Mouse (Mus musculus) gastrocnemius, adult 8-10 months (tissue): ENCODE measurements around the gene Pcyt1a. TPM values are rescaled to one million over a fixed set of nuclear protein-coding genes. Genes with fewer than 3 reads are reported as not detected.

Experiments used
- DNase-seq, 2 experiments: peaks; one replicate each; pipeline ENCODE4 v3.0.0; 2022; ENCODE audit warnings: low spot score in 2 of 2
- total RNA-seq, 4 experiments: library from RNA; stranded (reverse); gene quantifications; 2 replicates each; pipeline ENCODE4 v1.2.4; 2022

The Pcyt1a gene
- total RNA-seq, 4 experiments from 2014 or later = 124 to 143 (median 130) TPM

DNA sequence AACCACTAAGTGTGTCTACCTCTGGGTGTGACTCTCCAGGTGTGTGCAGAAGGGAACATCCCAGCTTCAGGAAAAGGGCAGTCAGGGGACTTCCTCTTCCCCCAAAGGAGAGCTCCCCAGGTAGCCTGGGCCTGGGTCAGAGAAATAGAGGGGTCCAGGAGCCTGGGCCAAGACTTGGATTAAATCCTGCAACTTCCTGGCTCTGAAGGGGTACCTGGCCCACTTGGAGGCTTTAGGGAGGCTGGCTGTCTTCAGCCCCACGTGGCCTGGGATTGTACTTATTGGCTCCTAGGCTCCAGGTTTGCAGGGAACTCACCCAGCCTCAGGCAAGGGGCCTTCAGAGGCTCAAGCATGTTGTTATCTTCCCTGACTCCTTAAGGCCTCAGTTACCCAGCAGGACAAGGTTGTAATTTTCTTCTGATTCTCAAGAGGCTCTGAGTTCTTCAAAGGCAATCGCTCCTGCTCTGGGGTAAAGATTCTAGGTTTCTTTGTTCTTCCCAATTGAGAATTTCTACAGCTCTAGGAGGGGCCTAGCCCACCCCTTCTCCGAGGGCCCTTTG is 77.9 kb downstream of the Pcyt1a start:
- DNase-seq = no peak

DNA sequence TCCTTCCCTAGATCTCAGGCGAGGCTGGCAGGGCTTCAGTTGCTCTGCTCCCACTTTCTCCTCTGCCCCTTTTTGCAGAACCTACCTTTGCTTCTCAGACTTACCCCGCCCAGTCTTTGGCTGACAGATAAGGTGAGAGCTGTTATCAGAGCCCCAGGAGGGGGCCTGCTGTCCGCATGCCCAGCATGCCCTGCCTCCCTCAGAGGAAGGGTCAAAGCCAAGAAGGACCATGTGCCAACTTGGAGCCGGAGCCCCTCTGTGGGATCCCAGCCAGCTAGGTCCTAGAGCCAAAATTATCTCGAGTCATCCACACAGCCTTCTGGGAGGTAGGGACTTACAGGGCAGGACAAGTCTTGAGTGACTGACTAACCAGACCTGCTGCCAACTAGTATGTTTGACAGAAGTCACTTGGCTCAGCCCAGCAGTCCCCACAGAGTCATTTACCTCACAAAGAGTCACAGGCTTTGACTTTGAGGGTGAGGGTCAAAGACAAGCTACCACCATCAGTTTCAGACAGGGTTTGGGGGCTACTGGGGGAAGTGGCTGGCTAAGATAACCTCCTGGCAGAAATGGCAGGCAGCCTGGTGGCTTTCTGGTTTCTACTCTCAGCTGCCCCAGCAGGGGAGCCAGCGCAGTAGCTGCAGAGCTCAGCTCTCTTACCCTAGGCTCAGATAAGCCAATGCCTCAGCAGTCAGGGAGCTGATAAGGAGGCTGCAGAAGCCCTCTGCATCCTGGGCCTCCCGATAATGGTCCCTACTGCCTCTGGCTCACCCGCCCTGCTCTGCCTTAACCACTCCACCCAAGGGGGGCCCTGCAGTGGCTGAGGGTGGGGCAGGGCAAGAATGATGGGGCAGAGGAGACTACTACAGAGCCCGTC is 78.6 kb downstream of the Pcyt1a start:
- DNase-seq = no peak

- DNase-seq = no peak
Observed at GRCm38 (mm10) chr16:32510399-32511337, 79.9 kb downstream of the Pcyt1a start.

- DNase-seq = no peak
Observed at GRCm38 (mm10) chr16:32511338-32511734, 80.6 kb downstream of the Pcyt1a start.

DNA sequence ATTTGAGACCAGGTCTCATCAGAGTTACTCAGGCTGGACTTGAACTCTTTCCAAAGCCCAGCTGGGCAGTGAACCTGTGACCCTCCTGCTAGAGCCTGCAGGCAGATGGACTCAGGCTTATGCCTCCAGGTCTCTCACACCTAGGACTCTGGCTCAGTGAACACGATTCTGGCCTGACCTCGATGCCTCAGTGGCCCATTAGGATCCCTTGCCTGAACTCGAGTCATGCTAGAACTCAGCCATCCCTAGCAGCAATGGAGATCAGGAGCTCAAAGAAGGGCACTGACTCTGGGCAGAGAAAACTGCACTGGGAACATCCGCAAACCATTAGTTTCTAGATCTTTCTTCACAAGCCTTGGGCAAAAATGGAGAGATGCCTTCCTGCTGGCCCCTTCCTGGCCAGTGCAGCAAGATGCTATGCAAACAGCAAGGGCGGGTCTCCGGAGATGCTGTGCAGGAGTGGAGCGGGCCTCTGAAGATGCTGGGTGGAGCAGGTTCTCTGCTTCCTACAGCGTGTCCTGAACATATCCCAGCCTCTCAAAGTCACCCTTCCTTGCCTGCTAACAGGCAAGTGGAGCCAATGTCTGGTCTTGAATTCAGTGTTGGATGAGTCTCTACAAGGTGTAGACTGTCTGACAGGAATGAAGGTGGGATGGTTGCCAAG is 81.2 kb downstream of the Pcyt1a start:
- DNase-seq = no peak

GRCm38 (mm10) chr16:32512921-32513320 is 82.2 kb downstream of the Pcyt1a start:
- no peak for DNase-seq

- DNase-seq = no peak
Observed at GRCm38 (mm10) chr16:32513401-32513800, 82.7 kb downstream of the Pcyt1a start.

DNA sequence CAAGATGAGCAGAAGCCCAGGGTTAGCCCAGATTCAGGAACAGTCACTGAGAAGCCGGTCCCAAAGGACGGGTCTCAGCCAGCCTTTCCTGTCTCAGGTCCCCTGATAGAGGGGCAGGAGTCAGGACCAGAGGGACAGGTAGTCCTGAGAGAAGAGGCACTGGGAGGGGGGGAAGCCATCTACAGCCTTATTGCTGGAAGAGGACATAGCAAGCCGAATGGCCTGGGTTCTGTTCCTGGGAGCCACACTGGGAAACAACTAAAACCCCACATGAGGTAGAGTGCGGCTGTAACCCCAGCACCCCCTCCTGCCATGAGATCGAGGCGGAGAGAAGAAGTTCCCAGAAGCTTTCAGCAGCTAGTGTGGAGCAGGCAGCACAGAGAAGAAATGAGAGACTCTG is 83.2 kb downstream of the Pcyt1a start:
- no peak for DNase-seq

GRCm38 (mm10) chr16:32516006-32516962 is 85.6 kb downstream of the Pcyt1a start:
- DNase-seq = no peak

- no peak for DNase-seq
Observed at GRCm38 (mm10) chr16:32517785-32518481, 87.2 kb downstream of the Pcyt1a start.

- no peak for DNase-seq
Observed at GRCm38 (mm10) chr16:32519656-32520371, 89.1 kb downstream of the Pcyt1a start.

GRCm38 (mm10) chr16:32520372-32520748 is 89.6 kb downstream of the Pcyt1a start:
- DNase-seq = no peak

DNA sequence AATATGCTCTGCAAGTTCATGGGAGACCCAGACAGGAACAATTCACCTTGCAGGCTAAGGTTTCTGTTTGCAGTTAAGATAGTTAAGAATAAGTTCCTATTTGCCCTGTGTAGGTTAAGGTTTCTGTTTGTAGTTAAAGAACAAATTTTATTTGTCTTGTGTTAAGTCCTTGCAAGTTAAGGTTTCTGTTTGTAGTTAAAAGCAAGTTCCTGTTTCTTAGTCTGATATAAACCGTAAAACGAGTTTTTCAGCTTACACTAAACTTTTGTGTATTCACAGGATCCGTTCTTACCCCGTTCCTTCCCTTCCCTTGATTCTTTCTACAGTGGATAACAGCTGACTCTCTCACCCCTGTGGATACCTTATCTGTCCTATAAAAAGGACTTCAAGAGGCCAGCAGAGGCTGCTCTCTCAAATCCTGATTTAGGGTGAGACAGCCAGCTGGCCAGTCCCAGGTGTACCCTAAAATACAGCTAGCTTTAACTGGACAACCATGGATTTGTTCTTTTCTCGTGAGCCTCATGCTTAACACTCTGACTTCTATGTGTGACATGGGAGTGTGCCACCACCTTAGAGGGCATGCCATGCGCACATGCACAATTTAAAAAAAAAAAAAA is 92.0 kb downstream of the Pcyt1a start:
- DNase-seq = no peak

GRCm38 (mm10) chr16:32523462-32524243 is 92.9 kb downstream of the Pcyt1a start:
- peak; percentile 61 to 75 for DNase-seq

DNA sequence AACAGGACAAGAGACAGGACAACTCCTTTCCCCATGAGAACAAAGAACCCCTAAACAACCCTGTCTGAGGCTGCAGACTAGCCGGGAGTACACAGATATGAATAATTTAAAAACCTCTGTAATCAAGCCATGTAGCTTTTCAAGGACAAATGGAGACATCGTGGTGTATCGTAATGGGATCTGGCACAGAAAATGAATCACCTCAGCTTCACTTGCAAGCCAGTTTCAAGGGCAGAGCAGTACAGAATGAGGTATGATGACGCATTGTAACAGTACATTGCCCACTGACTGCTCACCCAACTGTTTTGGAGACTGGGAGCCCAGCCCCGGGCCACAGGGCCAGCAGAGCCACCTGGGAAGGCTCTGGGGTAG is 93.5 kb downstream of the Pcyt1a start:
- no peak for DNase-seq
